Mouse (Mus musculus) myocyte (in vitro differentiated cells): ENCODE results near the gene Pla2g2d.

Experiments used
- CEBPB ChIP-seq: IDR thresholded peaks from 2 replicates; pipeline ENCODE4 v1.6.1; 2011; ENCODE audit warnings: mild to moderate bottlenecking, moderate library complexity; ENCODE audit not compliant: poor library complexity, insufficient read depth, severe bottlenecking
- E2F4 ChIP-seq: IDR thresholded peaks from one replicate; pipeline ENCODE4 v1.6.1; 2011; ENCODE audit warnings: mild to moderate bottlenecking, control low read depth, moderate library complexity; ENCODE audit not compliant: insufficient read depth
- MAX ChIP-seq: IDR thresholded peaks from one replicate; pipeline ENCODE4 v1.6.1; 2011; ENCODE audit warnings: low read depth, mild to moderate bottlenecking, control low read depth
- MYOD1 ChIP-seq, 3 experiments: IDR thresholded peaks; one replicate each; pipeline ENCODE4 v1.6.1; 2011; ENCODE audit warnings: control low read depth in 2 of 3, low read depth in 2 of 3, mild to moderate bottlenecking in 2 of 3, moderate library complexity in 1 of 3; ENCODE audit not compliant: insufficient read length in 2 of 3, control insufficient read depth in 1 of 3
- MYOG ChIP-seq, 3 experiments: IDR thresholded peaks; one replicate each; pipeline ENCODE4 v1.6.1; 2011; ENCODE audit warnings: control low read depth in 2 of 3, low read depth in 2 of 3, mild to moderate bottlenecking in 2 of 3; ENCODE audit not compliant: insufficient read length in 2 of 3, control insufficient read depth in 1 of 3, insufficient read depth in 1 of 3
- POLR2A ChIP-seq: IDR thresholded peaks from one replicate; pipeline ENCODE4 v1.6.1; 2011; ENCODE audit warnings: low read depth, mild to moderate bottlenecking, control low read depth, moderate library complexity; ENCODE audit not compliant: insufficient read length
- POLR2AphosphoS2 ChIP-seq: IDR thresholded peaks from one replicate; pipeline ENCODE4 v1.6.1; 2011; ENCODE audit warnings: low read depth, control low read depth; ENCODE audit not compliant: insufficient read length
- REST ChIP-seq: IDR thresholded peaks from one replicate; pipeline ENCODE4 v1.6.1; 2011; ENCODE audit warnings: mild to moderate bottlenecking, control low read depth, moderate library complexity; ENCODE audit not compliant: insufficient read depth, insufficient read length
- SRF ChIP-seq: IDR thresholded peaks from one replicate; pipeline ENCODE4 v1.6.1; 2011; ENCODE audit warnings: low read depth; ENCODE audit not compliant: control insufficient read depth, insufficient read length
- TCF12 ChIP-seq: IDR thresholded peaks from one replicate; pipeline ENCODE4 v1.6.1; 2011; ENCODE audit warnings: mild to moderate bottlenecking, control low read depth; ENCODE audit not compliant: poor library complexity, insufficient read depth, severe bottlenecking
- USF1 ChIP-seq: IDR thresholded peaks from one replicate; pipeline ENCODE4 v1.6.1; 2011; ENCODE audit warnings: low read depth, mild to moderate bottlenecking, control low read depth, moderate library complexity

DNA sequence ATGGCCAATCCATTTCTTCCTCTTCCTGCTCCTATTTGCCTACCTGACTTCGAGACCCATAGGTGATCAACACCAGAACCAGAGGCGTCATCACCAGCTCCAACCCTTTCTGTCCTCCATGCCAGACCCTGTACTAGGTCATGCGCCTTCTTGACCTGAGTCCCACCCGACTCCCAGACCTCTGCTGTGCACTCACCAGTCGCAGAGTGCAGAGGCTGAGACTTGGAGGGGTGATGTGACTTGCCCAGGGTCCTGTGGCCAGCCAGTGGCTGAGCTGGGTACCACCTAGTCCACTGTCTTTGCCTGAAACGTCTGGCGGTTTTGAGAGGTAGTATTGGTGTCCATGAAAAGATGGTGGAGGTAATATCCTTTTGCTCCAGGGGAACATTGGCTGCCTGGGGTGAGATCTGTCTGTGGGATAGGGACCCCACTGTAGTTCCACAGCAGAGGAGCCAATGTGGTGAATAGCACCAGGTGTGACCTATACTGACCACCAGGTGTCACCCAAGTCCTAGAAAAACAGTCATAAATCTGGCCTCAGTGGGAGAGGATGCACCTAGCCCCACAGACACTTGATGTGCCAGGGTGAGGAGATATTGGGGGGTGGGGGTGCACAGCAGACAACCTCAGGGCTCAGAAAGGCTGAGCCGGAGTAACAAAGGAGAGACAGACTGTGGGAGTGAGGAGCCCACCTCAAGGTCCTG lies 27.0 kb upstream of the Pla2g2d start:
- TF ChIP-seq POLR2A (no peak), SRF (no peak), POLR2AphosphoS2 (no peak), MAX (no peak), USF1 (no peak), E2F4 (no peak), CEBPB (no peak), TCF12 (no peak), MYOD1 (IDR thresholded peaks at IDR 0.05; ENCODE audit: control insufficient read depth in 1 of 3, insufficient read length in 2 of 3, low read depth in 2 of 3) (no peak), REST (no peak), MYOG (IDR thresholded peaks at IDR 0.05; ENCODE audit: control insufficient read depth in 1 of 3, insufficient read depth in 1 of 3, insufficient read length in 2 of 3, low read depth in 2 of 3) (no peak)
